Mouse (Mus musculus) lung, embryonic 14.5 days (tissue): ENCODE data around the gene Evi5. TPM values are rescaled to one million over a fixed set of nuclear protein-coding genes. Genes with fewer than 3 reads are reported as not detected.
A peak's percentile ranks its signal among the peaks of the same experiment; 100 is the strongest.

Experiments used
- ATAC-seq: fragments of 200-750 bp; cut with Nextera tagmentation; 2 replicates; pipeline ENCODE4 v1.8.0; 2017; ENCODE audit warnings: mild to moderate bottlenecking, moderate TSS enrichment, moderate library complexity; ENCODE audit not compliant: insufficient read depth
- DNase-seq: peaks from one replicate; pipeline ENCODE4 v3.0.0-alpha.2; 2015
- H3K27ac ChIP-seq: fragments of 300-500 bp; sonication (generic); 2 replicates; pipeline ENCODE4 v1.5.1; 2014; ENCODE audit warnings: low read depth, mild to moderate bottlenecking, moderate library complexity
- H3K27me3 ChIP-seq: fragments of 300-500 bp; sonication (generic); 2 replicates; pipeline ENCODE4 v1.6.1; 2014; ENCODE audit warnings: low read length, control low read depth; ENCODE audit not compliant: insufficient read depth
- H3K36me3 ChIP-seq: fragments of 300-500 bp; sonication (generic); 2 replicates; pipeline ENCODE4 v1.6.1; 2014; ENCODE audit warnings: control low read depth; ENCODE audit not compliant: insufficient read depth
- H3K4me1 ChIP-seq: fragments of 300-500 bp; sonication (generic); 2 replicates; pipeline ENCODE4 v1.6.1; 2014; ENCODE audit warnings: antibody characterized with exemption, control low read depth; ENCODE audit not compliant: insufficient read depth
- H3K4me2 ChIP-seq: fragments of 300-500 bp; sonication (generic); 2 replicates; pipeline ENCODE4 v1.6.1; 2014; ENCODE audit warnings: mild to moderate bottlenecking
- H3K4me3 ChIP-seq: fragments of 300-500 bp; sonication (generic); 2 replicates; pipeline ENCODE4 v1.5.1; 2014; ENCODE audit warnings: low read depth, low read length
- H3K9ac ChIP-seq: fragments of 300-500 bp; sonication (generic); 2 replicates; pipeline ENCODE4 v1.6.1; 2014
- H3K9me3 ChIP-seq: fragments of 300-500 bp; sonication (generic); 2 replicates; pipeline ENCODE4 v1.6.1; 2016; ENCODE audit warnings: low read depth, low read length, control low read depth
- CTCF ChIP-seq: IDR thresholded peaks from 2 replicates; pipeline ENCODE4 v1.5.1; 2016; ENCODE audit warnings: antibody characterized with exemption, low read depth
- WGBS: fragments of 180-500 bp; shearing (Covaris S2); extraction: QIAGEN DNeasy Blood & Tissue Kit; methylation state at CpG from one replicate; pipeline ENCODE4 v1.1.7; 2014; 5-methylcytosine and 5-hydroxymethylcytosine counted together
- polyA plus RNA-seq: library from polyadenylated mRNA; unstranded; fragments of >200 nt; fragmentation: Nextera tagmentation; extraction: Ambion mirVana; gene quantifications from 2 replicates; pipeline ENCODE4 v1.2.1, GENCODE M21; 2014

Gene Evi5
- polyA plus RNA-seq, 1 experiment from 2014 or later = 60.7 TPM

DNA sequence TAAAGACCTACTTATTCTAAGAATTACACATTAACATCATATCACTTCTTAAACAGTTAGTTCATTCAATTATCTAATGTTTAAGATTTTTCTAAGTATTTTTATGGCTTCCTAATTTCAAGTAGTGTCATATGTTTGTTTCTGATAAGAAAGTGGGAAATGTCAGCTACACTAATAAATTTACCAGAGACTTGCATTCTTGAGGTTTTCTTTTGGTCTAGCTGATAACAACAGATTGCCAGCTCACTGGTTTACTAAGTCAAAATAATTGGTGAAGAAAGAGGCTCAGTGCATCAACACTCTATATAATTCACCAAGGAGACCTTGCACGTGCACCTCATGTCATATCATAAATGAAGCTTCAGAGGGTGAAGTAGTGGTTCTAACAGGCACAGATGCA lies 106.7 kb downstream of the Evi5 start:
- no peak for ATAC-seq
- no peak for DNase-seq
- H3K27me3 ChIP-seq = no peaks in the 10 kb centered on the region
- no peak overlapping the region for H3K27ac ChIP-seq
- no peak overlapping the region for H3K9ac ChIP-seq
- H3K4me2 ChIP-seq = no peak overlapping the region
- 88% methylated on average over 1 of the region's 1 CpGs for WGBS
- H3K4me1 ChIP-seq = no peaks in the 10 kb centered on the region
- H3K4me3 ChIP-seq = no peak overlapping the region
- 0 out of 2 replicates have a peak, but pooled peaks cover 5% of the 10 kb centered on the region for H3K36me3 ChIP-seq
- no peak for TF ChIP-seq CTCF
- no peaks in the 10 kb centered on the region for H3K9me3 ChIP-seq

DNA sequence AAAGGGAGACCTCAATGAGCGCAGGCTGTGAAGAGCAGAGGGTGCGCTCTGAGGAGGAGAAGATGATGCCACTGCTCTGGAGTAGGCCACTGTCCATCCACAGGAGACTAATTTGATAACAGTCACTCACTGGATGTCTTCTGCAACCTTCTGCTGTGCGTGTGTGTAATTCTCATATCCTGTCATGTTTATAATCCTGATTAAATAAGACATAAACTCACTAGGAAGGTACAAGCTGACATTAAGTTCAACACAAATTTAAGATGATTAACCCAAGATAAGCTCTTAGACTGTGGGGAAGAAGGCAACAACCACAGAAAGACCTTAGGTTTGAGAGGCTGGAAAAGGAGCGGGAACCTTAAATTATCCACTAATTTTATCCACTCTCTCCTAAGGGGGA lies 109.0 kb downstream of the Evi5 start:
- no peak overlapping the region for H3K4me2 ChIP-seq
- no peak for DNase-seq
- no peaks in the 10 kb centered on the region for H3K9me3 ChIP-seq
- ATAC-seq = no peak
- WGBS = 85% methylated on average over 4 of the region's 4 CpGs
- no peaks in the 10 kb centered on the region for H3K4me1 ChIP-seq
- TF ChIP-seq CTCF = no peak
- no peak overlapping the region for H3K4me3 ChIP-seq
- no peak overlapping the region for H3K27ac ChIP-seq
- no peak overlapping the region for H3K9ac ChIP-seq
- H3K36me3 ChIP-seq = 0 out of 2 replicates have a peak, but pooled peaks cover 3% of the 10 kb centered on the region
- H3K27me3 ChIP-seq = no peaks in the 10 kb centered on the region

DNA sequence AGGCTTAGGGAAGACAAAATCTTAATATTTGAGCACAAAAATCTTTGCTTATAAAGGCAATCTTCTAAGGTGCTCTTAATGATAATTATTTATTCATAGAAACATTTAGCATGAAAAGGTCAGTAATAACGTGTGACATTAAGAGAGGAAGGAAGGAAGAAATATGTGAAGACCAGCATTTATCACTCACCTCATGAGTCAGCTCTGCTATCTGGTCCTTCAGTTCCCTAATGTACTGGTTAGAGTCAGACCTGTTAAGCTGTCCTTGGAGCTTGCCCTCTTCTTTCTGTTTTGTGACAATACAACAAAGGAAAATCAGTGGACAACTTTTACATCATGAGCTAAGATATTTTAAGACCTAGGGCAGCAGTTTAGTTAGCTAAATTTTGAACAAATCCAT lies 110.4 kb downstream of the Evi5 start:
- WGBS = 57% methylated on average over 1 of the region's 1 CpGs
- H3K9ac ChIP-seq = no peak overlapping the region

DNA sequence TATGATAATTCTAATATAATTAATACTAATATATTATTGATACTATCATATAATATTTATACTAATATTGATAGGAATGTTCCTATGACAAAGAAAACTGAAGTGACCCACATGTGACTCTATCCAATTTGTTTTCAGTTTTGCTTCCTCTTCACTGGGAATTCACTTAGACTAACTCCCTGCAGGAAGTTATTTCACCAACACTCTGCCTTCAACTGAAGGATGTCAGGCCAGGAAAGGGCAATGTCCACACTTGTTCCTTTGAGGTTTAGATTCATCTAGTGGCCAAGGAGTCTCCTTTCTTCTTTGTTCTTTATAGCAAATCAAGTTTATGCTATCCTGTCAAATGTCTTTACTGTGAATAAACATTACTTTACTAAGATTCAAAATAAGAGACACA lies 111.2 kb downstream of the Evi5 start:
- DNase-seq (no peak), ATAC-seq (no peak)
- no peaks in the 10 kb centered on the region for H3K27me3 ChIP-seq
- no peak overlapping the region for H3K4me3 ChIP-seq
- no peaks in the 10 kb centered on the region for H3K4me1 ChIP-seq
- H3K4me2 ChIP-seq = no peak overlapping the region
- H3K27ac ChIP-seq = no peak overlapping the region
- no peak for TF ChIP-seq CTCF
- H3K9me3 ChIP-seq = no peaks in the 10 kb centered on the region
- no peak overlapping the region for H3K9ac ChIP-seq
- H3K36me3 ChIP-seq = 0 out of 2 replicates have a peak, but pooled peaks cover 3% of the 10 kb centered on the region

More for the DNA sequence above, 110.4 kb downstream of the Evi5 start:
- Histone ChIP-seq H3K4me2 (no peak overlapping the region), H3K27ac (no peak overlapping the region), H3K4me1 (no peaks in the 10 kb centered on the region), H3K4me3 (no peak overlapping the region), H3K36me3 (0 out of 2 replicates have a peak, but pooled peaks cover 3% of the 10 kb centered on the region), H3K9me3 (no peaks in the 10 kb centered on the region), H3K27me3 (no peaks in the 10 kb centered on the region)
- ATAC-seq = no peak
- no peak for DNase-seq
- TF ChIP-seq CTCF = no peak

DNA sequence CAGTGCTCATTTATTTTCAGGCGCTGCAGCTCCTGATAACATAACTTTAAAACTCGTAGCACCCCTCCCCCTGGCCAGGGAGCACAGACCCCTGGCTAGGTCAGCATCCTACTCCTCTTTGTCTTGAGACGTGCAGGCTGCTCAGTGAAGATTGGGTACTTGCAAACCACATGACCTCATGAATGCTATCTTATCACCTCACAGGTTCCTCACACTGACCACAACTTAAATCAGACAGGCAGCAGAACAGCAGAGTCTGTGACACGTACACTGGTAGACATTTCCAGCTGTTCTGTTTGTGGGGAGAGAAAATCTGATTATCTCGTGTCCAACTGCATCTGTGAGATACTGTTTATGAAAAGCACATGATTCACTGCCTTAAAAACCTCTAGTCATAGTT lies 115.8 kb downstream of the Evi5 start:
- H3K4me3 ChIP-seq = no peak overlapping the region
- no peak for ATAC-seq
- no peak for TF ChIP-seq CTCF
- no peaks in the 10 kb centered on the region for H3K9me3 ChIP-seq
- no peak overlapping the region for H3K4me2 ChIP-seq
- DNase-seq = no peak
- no peak overlapping the region for H3K27ac ChIP-seq
- WGBS = 29% methylated on average over 5 of the region's 5 CpGs
- peaks cover 3% of the 10 kb centered on the region; the same call in 1 of the 2 replicates for H3K36me3 ChIP-seq
- H3K27me3 ChIP-seq = no peaks in the 10 kb centered on the region
- no peaks in the 10 kb centered on the region for H3K4me1 ChIP-seq
- H3K9ac ChIP-seq = no peak overlapping the region

DNA sequence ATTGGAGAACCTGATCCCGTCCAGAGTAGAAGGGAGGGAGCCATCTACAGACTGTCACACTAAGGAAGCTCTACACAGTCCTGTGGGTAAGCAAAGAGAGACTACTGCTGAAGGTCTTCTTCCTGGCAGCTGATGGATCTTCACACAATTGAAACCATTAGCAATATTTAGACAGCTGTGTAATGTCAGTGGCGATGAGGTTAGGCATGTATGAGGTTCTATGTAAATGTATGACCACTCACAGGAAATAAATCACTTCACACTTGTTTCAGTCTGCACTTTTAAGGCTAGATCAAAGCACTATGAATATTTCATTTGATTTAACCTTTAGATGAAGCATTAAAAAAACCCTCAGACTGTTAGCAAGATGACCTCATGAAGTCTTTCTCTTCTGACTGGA lies 118.8 kb downstream of the Evi5 start:
- Histone ChIP-seq H3K27me3 (no peaks in the 10 kb centered on the region), H3K9me3 (no peaks in the 10 kb centered on the region), H3K4me1 (no peaks in the 10 kb centered on the region), H3K27ac (no peak overlapping the region), H3K36me3 (no peaks in the 10 kb centered on the region; the same call in 1 of the 2 replicates), H3K4me3 (no peak overlapping the region), H3K9ac (no peak overlapping the region), H3K4me2 (no peak overlapping the region)
- DNase-seq (peak; percentile 86), ATAC-seq (peak; percentile 93)
- TF ChIP-seq CTCF = no peak
- WGBS = 27% methylated on average over 2 of the region's 2 CpGs

DNA sequence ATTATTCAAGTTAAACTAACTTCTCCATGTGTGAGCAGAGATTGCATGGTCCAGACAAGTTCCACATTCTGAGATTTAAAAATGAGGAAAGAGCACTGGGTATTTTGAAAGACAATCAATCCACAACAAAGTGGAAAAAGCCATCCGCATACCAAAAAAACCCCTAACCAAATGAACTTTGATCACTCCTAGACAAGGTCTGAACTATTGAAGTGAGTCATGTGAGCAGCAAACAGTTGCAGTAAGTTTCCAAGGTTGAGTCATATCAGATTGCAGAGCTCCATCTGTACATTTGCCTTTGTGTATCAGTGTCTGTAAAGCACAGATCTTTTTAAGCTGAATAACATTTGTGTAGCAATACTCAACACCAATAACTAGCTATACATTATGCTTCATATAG lies 120.2 kb downstream of the Evi5 start:
- Histone ChIP-seq H3K27ac (no peak overlapping the region), H3K27me3 (no peaks in the 10 kb centered on the region), H3K4me3 (no peak overlapping the region), H3K9me3 (no peaks in the 10 kb centered on the region), H3K9ac (no peak overlapping the region), H3K4me2 (no peak overlapping the region), H3K4me1 (0 out of 2 replicates have a peak, but pooled peaks cover 5% of the 10 kb centered on the region), H3K36me3 (no peaks in the 10 kb centered on the region; the same call in 1 of the 2 replicates)
- WGBS = 96% methylated on average over 1 of the region's 1 CpGs
- no peak for TF ChIP-seq CTCF
- DNase-seq (no peak), ATAC-seq (no peak)

DNA sequence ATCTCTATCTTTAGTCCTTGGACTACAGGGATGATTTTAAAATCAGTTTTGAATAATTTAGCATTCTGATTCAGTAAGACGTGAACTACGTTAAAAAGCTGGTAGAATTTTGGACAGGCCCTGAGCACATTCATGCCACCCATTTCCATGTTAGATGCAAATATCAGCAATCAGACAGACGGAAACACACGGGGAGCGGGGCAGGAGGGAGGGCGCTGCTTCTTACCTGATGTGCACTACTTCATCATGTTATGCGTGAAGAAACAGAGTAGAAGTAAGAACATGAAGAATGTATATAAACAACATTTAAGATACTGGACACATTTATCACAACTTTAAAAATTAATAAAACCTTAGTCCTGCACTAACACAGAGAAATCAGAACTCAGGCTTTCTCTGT lies 121.3 kb downstream of the Evi5 start:
- Histone ChIP-seq H3K9ac (no peak overlapping the region), H3K4me1 (0 out of 2 replicates have a peak, but pooled peaks cover 5% of the 10 kb centered on the region), H3K36me3 (no peaks in the 10 kb centered on the region; the same call in 1 of the 2 replicates), H3K4me2 (no peak overlapping the region), H3K9me3 (no peaks in the 10 kb centered on the region), H3K27me3 (no peaks in the 10 kb centered on the region), H3K4me3 (no peak overlapping the region), H3K27ac (no peak overlapping the region)
- WGBS = 94% methylated on average over 7 of the region's 7 CpGs
- TF ChIP-seq CTCF = no peak
- ATAC-seq (no peak), DNase-seq (no peak)
